Mouse (Mus musculus) right cerebral cortex, postnatal 10 days (tissue): ENCODE measurements around the gene Camk2g.

ENCODE experiments used
- DNase-seq, 2 experiments: peaks; one replicate each; pipeline ENCODE4 v3.0.0; 2021; ENCODE audit warnings: low spot score in 2 of 2

Camk2g gene

DNA sequence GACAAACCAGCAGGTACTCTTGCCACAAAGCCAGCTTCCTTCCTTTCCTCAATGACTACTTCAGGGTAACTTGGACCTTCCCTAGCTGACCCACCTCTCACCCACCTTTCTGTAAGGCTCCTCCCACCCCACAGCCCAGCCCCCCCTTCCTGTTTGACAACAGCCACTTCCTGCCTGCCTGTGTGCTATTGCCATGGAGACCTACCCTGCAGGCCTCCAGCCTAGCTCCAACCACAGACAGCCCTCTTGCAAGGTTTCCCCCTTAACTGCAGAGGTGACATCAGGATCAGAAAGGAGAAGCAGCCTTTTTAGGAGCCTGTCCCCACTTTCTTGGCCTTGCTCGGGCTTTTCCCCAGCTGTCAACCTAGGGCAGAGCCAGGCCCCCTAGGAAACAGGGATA, 8.7 kb downstream of the Camk2g start:
- no peak for DNase-seq

DNA sequence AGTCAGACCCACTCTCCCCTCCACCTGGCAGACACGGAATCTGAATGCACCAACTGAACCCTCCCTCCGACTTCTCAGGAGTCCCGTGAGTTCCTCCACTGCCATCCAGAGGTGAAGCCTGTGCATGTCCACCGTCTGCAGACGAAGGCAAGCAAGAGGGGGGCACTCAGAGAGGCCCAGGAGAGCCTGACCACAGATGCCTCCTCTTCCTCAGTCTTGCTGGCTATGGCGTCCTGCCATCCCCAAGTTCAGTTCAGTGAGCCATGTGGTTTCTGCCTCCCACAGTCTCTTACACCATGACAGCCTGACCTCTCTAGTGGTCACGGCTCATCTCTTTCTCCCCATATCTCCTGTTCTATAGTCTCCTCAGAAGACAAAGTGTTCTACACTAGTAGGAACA, 9.2 kb downstream of the Camk2g start:
- no peak for DNase-seq

DNA sequence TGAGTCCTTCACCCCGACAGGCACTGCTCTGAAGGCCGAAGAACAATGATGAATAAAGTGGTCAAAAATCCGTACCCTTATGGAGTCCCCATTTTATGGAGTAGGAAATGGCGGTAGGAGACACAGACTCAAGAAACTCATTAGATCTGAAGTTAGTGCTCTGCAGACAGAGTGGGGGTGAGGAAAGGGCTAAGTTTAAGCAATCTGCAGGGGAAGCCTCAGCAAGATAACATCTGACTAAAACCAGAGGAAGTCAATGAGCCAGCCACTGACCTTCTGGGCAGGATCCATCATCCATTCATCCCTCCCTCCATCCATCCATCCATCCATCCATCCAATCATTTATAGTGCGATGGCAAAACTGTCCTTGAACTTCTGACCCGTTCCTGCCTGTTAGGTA, 10.4 kb downstream of the Camk2g start:
- DNase-seq: no peak

DNA sequence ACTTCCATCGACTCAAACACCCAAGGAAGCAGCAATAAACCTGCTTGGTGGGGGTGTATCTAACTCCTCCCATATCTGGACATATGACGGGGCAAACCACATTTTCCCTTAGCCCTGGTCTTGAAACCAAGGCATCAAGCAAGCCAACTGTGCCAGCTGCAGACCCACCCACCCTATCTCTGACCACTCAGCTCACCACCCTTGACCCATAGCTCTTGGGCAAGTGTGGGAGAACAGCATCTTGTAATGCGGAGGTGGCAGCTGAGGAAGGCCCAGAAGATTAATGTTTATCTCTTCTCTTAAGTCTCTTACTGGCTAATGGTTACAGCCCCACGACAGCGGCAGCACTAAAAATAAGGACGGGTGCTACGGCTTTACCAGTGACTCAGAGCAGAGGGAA, 11.0 kb downstream of the Camk2g start:
- DNase-seq: no peak

DNA sequence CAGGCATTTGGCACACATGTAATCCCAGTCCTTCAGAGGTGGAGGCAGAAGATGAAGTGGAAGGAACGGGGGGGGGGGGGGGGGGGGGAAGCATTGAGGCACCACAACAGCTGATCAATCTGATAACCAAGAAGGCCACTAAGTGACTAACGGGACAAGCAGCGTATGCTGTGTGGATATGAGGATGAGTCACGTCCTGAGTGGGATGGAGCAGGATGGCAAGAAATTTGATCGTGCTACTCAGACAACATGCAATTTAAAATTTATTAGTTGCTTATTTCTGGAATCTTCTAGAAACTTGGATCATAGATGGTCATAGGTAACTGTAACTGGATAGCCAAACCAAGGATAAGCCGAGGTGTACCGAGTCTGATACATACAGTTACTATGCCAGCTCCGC, 13.7 kb downstream of the Camk2g start:
- DNase-seq: no peak

DNA sequence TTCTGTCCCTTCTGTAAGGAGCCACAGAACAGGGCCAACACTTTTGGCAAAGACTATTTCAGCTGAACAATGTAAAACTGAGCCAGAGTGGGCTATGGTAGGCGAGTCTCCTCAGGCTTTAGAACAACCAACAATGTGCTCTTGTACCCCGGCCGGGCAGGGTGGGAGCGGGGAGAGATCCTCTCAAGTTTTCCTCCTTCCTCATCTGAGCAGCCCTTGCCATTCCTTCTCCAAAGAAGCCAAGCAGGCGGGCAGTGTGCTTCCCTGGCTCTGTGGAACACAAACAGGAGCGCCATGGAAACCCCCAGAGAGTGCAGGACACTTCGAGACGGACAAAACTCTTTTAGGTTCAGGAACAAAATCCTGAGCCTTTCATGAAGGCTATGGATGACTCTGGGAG, 15.4 kb downstream of the Camk2g start:
- peak; percentile 76 to 84 for DNase-seq

DNA sequence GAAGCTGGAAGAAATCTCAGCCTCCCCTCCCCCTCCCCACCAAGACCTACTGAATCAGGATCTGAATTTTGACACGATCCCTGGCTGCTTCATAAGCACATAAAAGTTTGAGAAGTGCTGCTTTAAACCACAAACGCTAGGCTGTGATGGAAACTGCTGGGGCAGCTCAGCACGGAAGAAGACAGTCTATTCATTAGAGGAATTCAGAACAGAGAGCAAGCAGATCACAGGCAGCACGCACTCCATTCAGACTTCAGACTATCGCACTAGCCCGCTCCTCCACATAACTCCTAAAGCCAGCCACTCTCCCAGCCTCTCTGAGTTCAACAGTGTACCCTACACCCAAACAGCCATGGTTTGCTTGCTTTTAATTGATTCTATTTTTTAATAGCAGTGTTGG, 18.2 kb downstream of the Camk2g start:
- no peak for DNase-seq

DNA sequence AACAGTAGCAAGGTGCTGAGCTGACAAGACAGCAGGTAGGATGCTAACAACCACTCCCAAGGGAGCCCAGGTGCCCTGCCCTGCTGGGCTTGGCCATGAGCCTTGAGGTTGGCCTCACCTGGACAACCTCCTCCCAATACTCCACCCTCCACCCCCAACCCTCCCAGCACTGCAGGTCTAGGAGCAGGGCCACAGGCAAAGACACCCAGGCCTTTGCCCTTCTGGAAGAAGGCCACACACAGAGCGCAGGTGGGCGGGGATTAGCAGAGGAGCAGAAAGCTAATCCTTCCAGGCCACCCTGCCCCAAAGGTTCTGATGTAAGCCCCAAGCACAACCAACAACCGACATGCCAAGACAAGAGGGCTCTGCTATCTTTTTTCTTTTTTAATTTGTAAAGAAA, 20.5 kb downstream of the Camk2g start:
- no peak for DNase-seq

DNA sequence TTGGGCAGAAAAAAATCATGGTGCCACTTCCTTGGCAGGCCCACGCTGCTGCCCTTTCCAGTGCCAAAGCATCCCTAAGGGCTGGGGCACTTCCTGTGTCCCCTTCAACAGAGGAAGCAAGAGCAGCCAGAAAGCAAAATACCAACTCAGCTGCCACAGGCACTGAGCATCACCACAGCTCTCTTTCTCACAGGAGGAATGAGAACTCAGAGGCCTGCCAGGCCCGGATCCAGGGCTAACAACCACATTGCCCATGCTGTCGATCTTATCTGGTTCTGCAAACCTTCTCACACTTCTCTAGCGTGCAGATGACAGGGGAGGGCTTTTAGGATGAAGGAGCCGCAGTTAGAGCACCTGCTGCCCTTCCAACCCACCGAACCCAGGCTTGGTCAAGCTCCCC, 21.1 kb downstream of the Camk2g start:
- peak in 1 of 2 experiments; percentile 52 for DNase-seq

DNA sequence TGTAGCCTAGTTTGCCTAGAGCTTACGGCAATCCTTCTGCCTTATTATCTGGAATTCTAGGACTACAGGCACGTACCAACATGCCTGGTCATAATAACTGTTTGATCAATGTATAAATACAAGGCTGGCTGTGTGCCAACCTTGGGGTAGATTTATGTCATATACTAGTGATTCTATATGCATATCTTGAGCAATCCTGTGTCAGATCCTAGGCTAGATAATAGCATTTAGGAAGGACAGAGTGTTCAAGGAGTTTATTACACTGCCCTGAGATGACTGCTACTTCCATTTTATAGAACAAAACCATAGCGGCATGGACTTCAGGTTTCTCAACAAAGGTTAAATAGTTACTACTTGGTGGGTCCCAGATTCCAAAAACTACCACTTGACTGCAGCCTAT, 21.9 kb downstream of the Camk2g start:
- no peak for DNase-seq

DNA sequence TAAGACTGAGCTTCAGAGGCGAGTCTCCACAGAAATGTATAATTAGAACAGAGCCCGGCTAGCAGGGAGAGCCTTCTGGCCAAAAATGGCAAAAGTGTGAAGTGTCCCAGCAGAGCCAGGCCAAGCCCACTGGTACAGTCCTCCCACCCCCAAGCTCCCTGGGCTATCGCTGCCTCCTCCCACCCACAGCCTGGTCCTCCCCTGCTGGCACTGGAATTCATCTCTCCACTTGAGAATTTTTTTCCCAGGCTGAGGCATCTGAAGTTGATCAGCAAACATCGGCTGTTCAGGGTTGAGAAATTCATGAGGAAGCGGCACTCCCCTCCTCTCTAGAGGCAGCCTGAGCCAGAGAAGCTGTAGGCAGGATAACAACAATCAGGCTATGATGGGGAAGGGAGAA, 25.3 kb downstream of the Camk2g start:
- DNase-seq: peak; percentile 61 to 76

DNA sequence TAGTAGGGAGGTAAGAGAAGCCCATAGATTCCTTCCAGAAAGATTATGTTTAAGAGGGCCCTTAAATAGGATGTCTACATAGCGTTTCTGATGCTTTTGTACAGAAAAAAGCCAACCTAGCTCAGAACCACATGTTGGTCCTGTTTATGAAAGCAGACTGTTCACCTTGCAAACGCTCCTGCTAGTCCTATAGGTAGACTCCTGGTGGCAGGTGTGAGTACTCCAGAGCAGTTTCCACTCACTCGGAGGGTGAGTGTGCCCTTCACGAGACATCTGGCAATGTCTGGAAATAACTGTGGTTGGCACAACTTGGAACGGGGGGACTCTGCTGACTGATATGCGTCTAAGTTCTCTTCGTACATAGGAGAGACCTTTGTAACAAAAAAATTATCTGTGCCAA, 26.0 kb downstream of the Camk2g start:
- no peak for DNase-seq

DNA sequence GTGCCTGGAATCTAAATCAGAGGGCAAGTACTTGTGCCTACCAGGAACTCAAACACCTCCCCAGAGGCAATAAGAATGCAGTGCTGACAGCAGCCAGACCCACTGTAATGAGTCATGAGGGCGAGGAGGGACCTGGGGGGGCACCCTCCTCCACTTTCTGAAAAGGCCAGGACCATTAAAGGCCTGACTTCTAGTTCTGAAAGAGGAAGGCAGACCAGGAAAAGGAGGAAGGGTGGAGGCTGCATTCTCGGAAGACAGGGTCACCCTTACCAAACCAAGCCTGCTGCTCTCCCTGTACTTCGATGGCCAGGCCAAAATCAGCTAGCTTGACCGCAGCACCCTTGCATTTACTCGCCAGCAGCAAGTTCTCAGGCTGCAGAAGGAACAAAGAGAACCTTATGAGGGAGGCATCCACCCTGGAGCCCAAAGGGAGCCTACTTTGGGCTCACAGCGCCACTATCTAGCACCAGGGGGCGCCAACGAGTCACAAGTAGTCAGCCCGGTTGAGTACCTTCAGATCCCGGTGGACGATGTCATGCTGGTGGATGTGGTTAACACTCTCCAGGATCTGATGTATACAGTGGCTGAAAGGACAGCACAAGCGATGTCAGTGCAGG, 28.1 kb downstream of the Camk2g start:
- peak; percentile 87 to 91 for DNase-seq

DNA sequence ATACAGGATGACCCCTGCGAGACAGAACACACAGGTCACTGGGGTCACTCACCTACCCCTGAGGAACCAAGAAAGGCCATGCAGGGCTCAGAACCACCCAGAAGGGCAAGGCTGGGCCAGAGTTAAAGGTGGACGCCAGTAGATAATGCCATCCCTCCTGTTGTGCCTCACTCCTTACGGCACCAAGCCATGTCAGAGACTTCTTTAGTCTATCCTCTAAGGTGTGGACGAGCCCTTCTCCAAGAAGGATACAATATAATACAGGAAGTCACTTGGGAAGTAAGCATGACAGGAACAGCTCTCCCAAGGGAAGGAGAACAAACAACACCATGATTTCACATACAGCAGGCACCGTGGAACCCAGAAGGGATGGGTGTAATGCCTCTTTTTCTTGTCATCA, 28.9 kb downstream of the Camk2g start:
- DNase-seq: no peak

DNA sequence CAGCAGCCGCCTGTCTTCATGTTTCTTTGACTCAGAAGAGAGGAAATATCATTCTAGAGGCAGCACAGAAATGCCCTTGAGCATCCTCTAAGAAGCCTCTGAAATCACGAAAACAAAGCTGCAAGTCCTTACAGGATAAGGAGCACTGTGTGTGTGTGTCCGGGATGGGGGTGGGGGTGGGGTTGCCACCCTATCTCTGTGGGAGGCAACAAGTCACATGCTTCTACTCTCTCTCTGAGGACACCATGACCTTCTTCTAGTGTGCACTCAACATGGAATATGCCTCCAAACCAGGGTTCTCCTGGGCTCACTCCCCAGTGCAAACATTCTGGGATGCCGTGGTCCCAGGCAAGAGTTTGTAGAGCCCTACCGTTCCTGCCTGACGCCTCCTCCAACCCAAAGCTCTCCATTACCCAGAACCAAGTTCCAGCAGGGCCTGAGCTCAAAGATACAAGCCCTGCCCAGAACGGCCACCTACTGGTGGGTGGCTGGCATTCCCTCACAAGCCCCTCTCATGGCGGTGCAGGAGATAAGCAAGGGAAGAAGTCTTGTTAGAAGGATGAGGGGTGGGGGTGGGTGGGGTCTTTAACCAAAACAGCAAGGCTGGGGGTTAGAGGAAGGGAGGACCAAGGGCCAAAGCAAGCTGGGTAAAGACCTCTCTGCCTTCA, 35.0 kb downstream of the Camk2g start:
- DNase-seq: no peak

DNA sequence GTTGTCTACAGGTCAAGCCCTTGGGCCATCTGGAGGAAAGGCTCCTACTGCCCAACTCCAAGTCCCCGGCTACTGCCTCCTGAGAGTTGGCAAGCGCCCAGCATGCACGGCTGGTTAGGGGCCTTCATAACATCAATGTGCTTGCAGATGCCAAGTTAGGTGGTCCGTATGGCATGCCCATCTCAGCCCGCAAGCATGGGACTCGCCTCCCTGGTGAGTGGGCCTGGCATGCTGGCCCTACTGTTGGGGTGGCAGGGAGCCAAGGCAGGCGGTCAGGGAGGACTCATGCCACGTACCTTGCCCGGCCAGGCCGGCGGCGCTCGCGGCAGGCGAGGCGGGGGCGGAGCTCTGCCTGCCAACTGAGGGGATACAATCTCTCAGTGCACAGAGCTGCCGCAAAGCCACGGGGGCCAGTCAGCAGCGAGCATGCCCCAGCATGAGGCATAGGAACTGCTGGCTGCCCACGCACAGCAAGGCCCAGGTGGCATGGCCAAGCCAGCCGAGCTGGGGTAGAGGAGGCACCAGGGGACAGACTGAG, 36.4 kb downstream of the Camk2g start:
- peak in 1 of 2 experiments; percentile 39 for DNase-seq

DNA sequence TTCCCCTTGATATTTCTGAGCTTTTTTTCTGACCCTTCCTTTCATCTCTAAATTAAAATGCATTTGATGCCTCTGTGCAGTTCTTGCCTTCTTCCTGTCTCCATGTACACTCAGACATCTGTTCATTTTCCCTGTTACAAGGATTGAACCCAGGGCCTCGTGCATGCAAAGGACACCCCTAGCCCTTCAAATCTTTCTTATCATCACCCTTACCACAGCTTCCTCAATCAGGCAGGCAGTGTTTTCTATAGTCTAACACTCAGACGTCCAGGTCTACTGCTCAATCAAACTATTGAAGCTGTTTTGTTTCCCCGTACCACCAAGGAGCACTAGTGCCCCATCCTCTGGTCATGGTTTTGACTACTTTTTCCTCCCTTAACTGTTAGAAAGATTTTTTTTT, 40.1 kb downstream of the Camk2g start:
- DNase-seq: no peak

DNA sequence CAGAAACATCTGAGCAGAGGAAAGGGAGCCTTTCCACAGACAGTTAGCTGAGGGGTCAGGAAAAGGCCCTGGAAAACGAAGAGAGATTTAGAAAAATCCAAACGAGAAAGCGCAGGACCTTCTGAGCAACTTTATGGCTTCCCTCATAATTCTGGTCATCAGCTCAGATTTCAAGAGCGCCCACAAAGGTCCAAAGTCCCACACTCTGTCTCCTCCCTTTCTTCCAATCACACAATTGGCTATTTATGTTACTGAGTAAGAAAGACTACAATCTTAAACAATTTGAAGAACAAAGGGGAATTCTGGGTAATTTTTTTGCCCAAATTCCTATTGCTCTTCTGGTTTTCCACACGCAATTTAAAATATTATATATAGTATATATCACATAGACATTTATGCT, 43.4 kb downstream of the Camk2g start:
- DNase-seq: no peak

DNA sequence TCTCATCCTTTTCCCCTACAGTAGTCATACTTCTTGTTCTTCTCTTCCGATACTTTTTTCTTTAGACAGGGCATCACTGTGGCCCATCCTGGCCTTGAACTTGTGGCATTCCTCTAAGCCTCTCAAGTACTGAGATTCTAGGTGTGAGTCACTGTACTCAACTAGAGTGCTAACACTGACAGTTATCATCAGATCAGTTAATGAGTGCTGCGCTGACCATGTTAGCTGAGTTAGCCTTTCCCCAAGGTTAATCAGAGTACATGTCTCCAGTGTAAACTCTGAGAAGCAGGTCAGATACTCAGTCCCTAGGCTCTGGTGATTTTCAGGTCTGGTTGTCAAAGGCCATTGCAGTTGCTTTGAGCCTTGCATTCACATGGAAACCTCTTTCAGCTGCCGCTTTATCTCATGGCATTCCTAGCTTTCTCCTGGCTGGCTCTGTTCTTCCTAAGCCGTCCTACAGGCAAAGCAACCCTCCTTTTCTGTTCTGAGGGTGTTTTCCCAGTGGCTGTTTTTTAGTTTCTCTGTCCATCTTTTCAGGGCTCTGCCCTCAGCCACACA, 44.3 kb downstream of the Camk2g start:
- no peak for DNase-seq

DNA sequence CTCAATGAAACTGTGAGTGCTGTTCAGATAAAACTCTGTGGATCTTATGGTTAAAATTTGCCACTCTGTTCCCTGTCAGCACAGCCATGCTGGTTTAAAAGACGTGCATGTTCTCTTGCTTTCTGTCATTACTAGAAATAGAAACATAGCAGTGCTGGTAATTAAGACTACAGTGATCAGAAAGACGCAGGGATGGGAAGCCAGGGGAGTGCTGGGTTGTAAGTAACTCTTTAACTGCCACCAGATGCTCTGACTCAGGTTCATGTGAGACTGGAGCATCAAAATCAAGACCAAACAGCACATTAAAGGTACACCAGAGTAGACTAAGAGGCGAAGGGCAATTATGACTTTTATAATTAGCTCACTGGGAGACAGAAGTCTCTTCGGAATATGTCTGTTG, 45.5 kb downstream of the Camk2g start:
- no peak for DNase-seq

DNA sequence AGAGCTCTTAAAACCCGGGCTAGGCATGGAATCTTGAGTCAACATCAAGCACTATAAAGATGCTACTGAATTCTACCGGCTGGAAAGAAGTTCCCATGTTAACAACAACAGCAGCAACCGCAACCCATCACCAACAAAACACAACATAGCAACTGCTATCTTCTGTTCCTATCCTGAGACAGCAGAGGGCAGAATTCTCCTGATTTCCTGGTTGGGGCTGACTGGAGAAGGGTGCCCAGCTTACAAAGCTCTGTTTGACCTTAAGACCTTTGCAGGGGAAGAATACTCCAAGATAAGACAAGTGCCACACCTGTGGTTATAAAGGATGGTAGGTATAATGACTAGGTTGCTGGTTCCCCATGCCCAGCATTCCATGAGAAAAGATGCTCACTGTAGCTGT, 47.0 kb downstream of the Camk2g start:
- DNase-seq: no peak

DNA sequence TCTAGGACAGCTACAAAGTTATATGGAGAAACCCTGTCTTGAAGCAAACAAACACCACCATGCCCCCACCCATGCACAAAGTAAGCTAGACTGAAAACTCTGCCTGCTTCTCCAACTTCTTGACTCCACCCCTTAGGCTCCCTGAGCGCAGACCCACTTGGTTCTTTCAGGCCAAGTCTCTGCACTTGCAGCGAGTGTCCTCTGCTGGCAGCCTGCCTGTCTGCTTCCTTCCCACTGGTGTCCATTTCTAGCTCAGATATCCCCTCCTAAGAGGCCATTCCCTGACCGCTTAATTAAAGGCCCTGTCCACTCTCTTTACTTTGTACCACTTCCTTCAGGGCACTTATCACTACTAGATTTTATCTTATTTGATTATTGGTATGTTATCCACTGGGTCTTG, 50.3 kb downstream of the Camk2g start:
- peak in 1 of 2 experiments; percentile 27 for DNase-seq

DNA sequence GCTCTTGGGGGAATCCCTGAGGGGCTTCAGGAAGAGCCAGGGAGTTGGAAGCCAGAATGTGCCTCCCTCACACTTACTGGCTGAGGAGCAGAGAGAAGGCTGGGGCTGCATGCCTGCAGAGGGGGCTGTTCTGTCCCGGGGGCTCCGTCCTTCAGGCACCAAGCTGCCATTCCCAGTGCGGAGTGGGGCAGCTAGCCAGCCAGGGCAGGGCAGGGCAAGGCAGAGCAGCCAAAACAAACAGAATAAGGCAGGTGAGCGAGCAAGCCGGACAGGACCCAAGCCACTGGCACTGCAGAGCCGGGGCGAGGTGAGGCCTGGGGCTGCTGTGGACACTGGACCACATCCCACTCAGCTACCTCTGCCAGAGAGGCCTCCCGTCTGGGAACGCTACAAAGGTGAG, 52.6 kb downstream of the Camk2g start:
- DNase-seq: peak in 1 of 2 experiments; percentile 21
